Mouse (Mus musculus) MEL (cell line): Measurements from ENCODE around the gene Slc20a1. TPM values are rescaled to one million over a fixed set of nuclear protein-coding genes. Genes with fewer than 3 reads are reported as not detected.

Source experiments
- DNase-seq: peaks from one replicate; pipeline ENCODE4 v3.0.0; 2011; ENCODE audit warnings: low read depth, low spot score
- H3K27ac ChIP-seq: 2 replicates; pipeline ENCODE4 v1.5.1; 2012; ENCODE audit warnings: low read depth, mild to moderate bottlenecking, control low read depth, low read length, moderate library complexity; ENCODE audit not compliant: control insufficient read depth
- H3K27me3 ChIP-seq, 2 experiments: fragments of 150-350 bp in 1 of 2; sonication (generic) in 1 of 2; 2 replicates each; pipeline ENCODE4 v1.6.1; 2012; ENCODE audit warnings: low read length in 2 of 2, mild to moderate bottlenecking in 2 of 2, improper control_type of control experiment in 1 of 2, moderate library complexity in 1 of 2; ENCODE audit not compliant: insufficient read depth in 2 of 2, control insufficient read depth in 1 of 2
- H3K36me3 ChIP-seq, 2 experiments: 2 replicates each; pipeline ENCODE4 v1.6.1; 2012 to 2014; ENCODE audit warnings: low read length in 2 of 2, improper control_type of control experiment in 1 of 2, inconsistent platforms in 1 of 2, mild to moderate bottlenecking in 1 of 2; ENCODE audit not compliant: insufficient read depth in 2 of 2, control insufficient read depth in 1 of 2
- H3K4me1 ChIP-seq, 2 experiments: fragments of 150-350 bp in 1 of 2; sonication (generic) in 1 of 2; 2 replicates each; pipeline ENCODE4 v1.6.1; 2012; ENCODE audit warnings: low read length in 2 of 2, improper control_type of control experiment in 1 of 2, mild to moderate bottlenecking in 1 of 2; ENCODE audit not compliant: insufficient read depth in 2 of 2, control insufficient read depth in 1 of 2
- H3K4me3 ChIP-seq, 2 experiments: fragments of 150-350 bp in 1 of 2; sonication (generic) in 1 of 2; 2 replicates each; pipeline ENCODE4 v1.5.1; 2012; ENCODE audit warnings: low read depth in 2 of 2, low read length in 2 of 2, mild to moderate bottlenecking in 2 of 2, moderate library complexity in 2 of 2, control low read depth in 1 of 2, improper control_type of control experiment in 1 of 2; ENCODE audit not compliant: control insufficient read depth in 1 of 2, insufficient read depth in 1 of 2
- H3K79me2 ChIP-seq: 2 replicates; pipeline ENCODE4 v1.6.1; 2012; ENCODE audit warnings: mild to moderate bottlenecking, low read length, moderate library complexity; ENCODE audit not compliant: control insufficient read depth, poor library complexity, insufficient read depth
- H3K9ac ChIP-seq: 2 replicates; pipeline ENCODE4 v1.6.1; 2012; ENCODE audit warnings: low read depth, mild to moderate bottlenecking, control low read depth, low read length, moderate library complexity; ENCODE audit not compliant: control insufficient read depth, poor library complexity, severe bottlenecking
- H3K9me3 ChIP-seq: fragments of 150-350 bp; sonication (generic); replicated peaks from 2 replicates; pipeline ENCODE4 v1.6.1; 2012; ENCODE audit warnings: mild to moderate bottlenecking, low read length, improper control_type of control experiment, moderate library complexity; ENCODE audit not compliant: insufficient read depth
- BHLHE40 ChIP-seq: IDR thresholded peaks from 2 replicates; pipeline ENCODE4 v1.6.1; 2012; ENCODE audit warnings: low read depth, mild to moderate bottlenecking, inconsistent platforms, low read length, improper control_type of control experiment, borderline replicate concordance
- CHD2 ChIP-seq: IDR thresholded peaks from 2 replicates; pipeline ENCODE4 v1.6.1; 2011; ENCODE audit warnings: low read length, improper control_type of control experiment
- CTCF ChIP-seq, 3 experiments: IDR thresholded peaks in 2 of 3; conservative IDR thresholded peaks in 1 of 3; 2 replicates each; pipeline ENCODE4 v1.5.1; 2011 to 2012; ENCODE audit warnings: low read length in 3 of 3, low read depth in 2 of 3, mild to moderate bottlenecking in 2 of 3, improper control_type of control experiment in 1 of 3, inconsistent platforms in 1 of 3, mixed read lengths in 1 of 3, moderate library complexity in 1 of 3; ENCODE audit not compliant: control insufficient read depth in 1 of 3, insufficient read depth in 1 of 3, poor library complexity in 1 of 3, severe bottlenecking in 1 of 3
- EP300 ChIP-seq, 2 experiments: IDR thresholded peaks; 2 replicates each; pipeline ENCODE4 v1.6.1; 2011; ENCODE audit warnings: improper control_type of control experiment in 2 of 2, low read length in 2 of 2, low read depth in 1 of 2, mild to moderate bottlenecking in 1 of 2
- HCFC1 ChIP-seq: IDR thresholded peaks from 2 replicates; pipeline ENCODE4 v1.6.1; 2012; ENCODE audit warnings: low read depth, mild to moderate bottlenecking, inconsistent platforms, low read length, improper control_type of control experiment, moderate library complexity
- JUND ChIP-seq: IDR thresholded peaks from 2 replicates; pipeline ENCODE4 v1.6.1; 2011; ENCODE audit warnings: low read depth, mild to moderate bottlenecking, improper control_type of control experiment, low read length
- MAFK ChIP-seq: IDR thresholded peaks from 2 replicates; pipeline ENCODE4 v1.6.1; 2011; ENCODE audit warnings: low read depth, mild to moderate bottlenecking, low read length, improper control_type of control experiment, borderline replicate concordance
- MYB ChIP-seq: IDR thresholded peaks from 2 replicates; pipeline ENCODE4 v1.6.1; 2011; ENCODE audit warnings: mild to moderate bottlenecking, low read depth, low read length, improper control_type of control experiment
- POLR2AphosphoS5 ChIP-seq: IDR thresholded peaks from 2 replicates; pipeline ENCODE4 v1.6.1; 2012; ENCODE audit warnings: low read depth, borderline replicate concordance, mild to moderate bottlenecking, inconsistent platforms, low read length, moderate library complexity, mixed read lengths
- RAD21 ChIP-seq: IDR thresholded peaks from 2 replicates; pipeline ENCODE4 v1.6.1; 2011; ENCODE audit warnings: mild to moderate bottlenecking, low read depth, low read length, improper control_type of control experiment
- SIN3A ChIP-seq: IDR thresholded peaks from 2 replicates; pipeline ENCODE4 v1.6.1; 2012; ENCODE audit warnings: low read length, improper control_type of control experiment, inconsistent platforms
- SMC3 ChIP-seq: IDR thresholded peaks from 2 replicates; pipeline ENCODE4 v1.6.1; 2011; ENCODE audit warnings: low read depth, low read length, improper control_type of control experiment
- UBTF ChIP-seq: IDR thresholded peaks from 2 replicates; pipeline ENCODE4 v1.6.1; 2012; ENCODE audit warnings: low read depth, mild to moderate bottlenecking, inconsistent platforms, low read length, improper control_type of control experiment, moderate library complexity, borderline replicate concordance; ENCODE audit not compliant: insufficient read depth
- USF1 ChIP-seq: IDR thresholded peaks from 2 replicates; pipeline ENCODE4 v1.6.1; 2014; ENCODE audit warnings: low read depth, mild to moderate bottlenecking, inconsistent platforms, low read length, improper control_type of control experiment, moderate library complexity
- ZC3H11A ChIP-seq: IDR thresholded peaks from 2 replicates; pipeline ENCODE4 v1.6.1; 2012; ENCODE audit warnings: low read depth, mild to moderate bottlenecking, inconsistent platforms, low read length, improper control_type of control experiment
- ZNF384 ChIP-seq: IDR thresholded peaks from 2 replicates; pipeline ENCODE4 v1.6.1; 2012; ENCODE audit warnings: low read depth, mild to moderate bottlenecking, inconsistent platforms, low read length, improper control_type of control experiment
- polyA plus RNA-seq, 2 experiments: library from polyadenylated mRNA; stranded (reverse) in 1 of 2; unstranded in 1 of 2; fragments of >175 nt in 1 of 2; fragments of >200 nt in 1 of 2; gene quantifications; 2 replicates each; pipeline versions ENCODE4 v1.2.1 to v1.2.4; 2012; ENCODE audit warnings: low replicate concordance in 2 of 2, low read depth in 1 of 2; ENCODE audit not compliant: insufficient read length in 2 of 2, insufficient read depth in 1 of 2, missing spikeins in 1 of 2
- total RNA-seq: library from RNA; depleted of rRNA; stranded (reverse); fragments of 300-350 nt; gene quantifications from 2 replicates; pipeline ENCODE4 v1.2.3, GENCODE M21; 2012

Gene Slc20a1
- total and polyA plus RNA-seq, 3 experiments = 69.4 to 80.7 TPM; not detected in 1

DNA sequence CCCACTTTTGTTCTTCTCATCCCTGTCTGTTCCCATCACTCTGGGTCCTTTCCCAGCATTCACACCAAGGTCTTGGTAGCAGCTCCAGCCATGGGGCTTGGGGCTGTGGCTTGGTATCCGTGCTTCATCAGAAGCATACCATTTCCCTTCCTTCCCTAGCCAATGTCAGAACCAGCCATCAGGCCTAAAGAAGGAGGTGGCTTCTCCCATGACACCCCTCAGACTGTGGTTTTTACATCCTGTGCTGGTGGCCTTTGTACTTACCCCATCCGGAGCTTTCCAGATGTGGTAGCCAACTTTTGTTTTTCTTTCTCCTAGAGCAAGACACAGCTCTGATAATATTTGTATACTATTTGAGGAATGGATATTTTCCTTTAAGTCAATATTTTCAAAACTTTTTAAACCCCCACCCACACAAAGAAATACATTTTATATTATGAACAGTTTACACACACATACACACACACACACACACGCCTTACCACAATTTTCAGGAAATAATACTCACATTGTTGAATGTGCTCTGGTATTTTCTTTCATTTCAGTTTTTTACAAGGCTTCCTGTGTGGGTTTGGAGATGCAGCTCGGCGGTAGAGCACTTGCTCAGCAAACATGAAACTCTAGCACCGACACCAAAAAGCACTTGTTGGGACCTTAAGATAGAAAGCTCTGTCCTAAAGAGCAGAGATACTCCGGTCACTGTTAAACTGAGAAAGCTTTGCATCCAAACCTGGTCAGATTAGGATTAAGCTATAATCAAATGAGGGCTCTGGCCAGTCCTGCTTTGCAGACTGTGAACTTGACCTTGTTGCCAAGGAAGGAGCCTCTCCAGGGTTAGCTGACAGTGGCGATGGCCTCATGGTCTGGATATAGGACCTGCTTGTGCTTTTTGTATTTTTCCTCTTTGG is 18.4 kb upstream of the Slc20a1 start:
- Histone ChIP-seq H3K9me3 (no peaks in the 10 kb centered on the region), H3K27me3 (no peaks in the 10 kb centered on the region)
- TF ChIP-seq SIN3A (no peak), BHLHE40 (no peak), ZNF384 (no peak), JUND (no peak), EP300 (IDR thresholded peaks at IDR 0.05; ENCODE audit: low read depth in 1 of 2, low read length in 2 of 2) (no peak), CHD2 (no peak), MYB (no peak), USF1 (no peak), SMC3 (no peak), UBTF (no peak), HCFC1 (no peak), POLR2AphosphoS5 (no peak)
- TF ChIP-seq, all 39 proteins: peak for 0
- H3K4me3 ChIP-seq = no peak overlapping the region
- no peak overlapping the region for H3K9ac ChIP-seq
- no peak for DNase-seq
- no peaks in the 10 kb centered on the region for H3K79me2 ChIP-seq
- peaks cover 0 to 6% of the 10 kb centered on the region in 2 experiments; a peak in 1 of 4 replicates for H3K36me3 ChIP-seq
- H3K4me1 ChIP-seq = peaks cover 2 to 15% of the 10 kb centered on the region in 2 experiments; a peak in 3 of 4 replicates
- no peak overlapping the region for H3K27ac ChIP-seq

- peak; percentile 49 for TF ChIP-seq RAD21
- peak; percentile 40 for TF ChIP-seq SMC3
- peak; percentile 50 for TF ChIP-seq ZC3H11A
- no peak for TF ChIP-seq MAFK
- TF ChIP-seq UBTF = no peak
- peak; percentile 45 to 61 (median 58) for TF ChIP-seq CTCF (IDR thresholded peaks at IDR 0.05 in 2 of 3, conservative IDR thresholded peaks at IDR 0.05 in 1 of 3; ENCODE audit: control insufficient read depth in 1 of 3, insufficient read depth in 1 of 3, low read depth in 2 of 3, low read length in 3 of 3, poor library complexity in 1 of 3, severe bottlenecking in 1 of 3)
Measured at GRCm38 (mm10) chr2:129181509-129181908, 17.1 kb upstream of the Slc20a1 start.

More at GRCm38 (mm10) chr2:129181509-129181908, 17.1 kb upstream of the Slc20a1 start:
- no peaks in the 10 kb centered on the region for H3K79me2 ChIP-seq
- H3K27ac ChIP-seq = no peak overlapping the region
- H3K9ac ChIP-seq = no peak overlapping the region
- peak; percentile 52 for DNase-seq
- peaks cover 2 to 15% of the 10 kb centered on the region in 2 experiments; a peak in 3 of 4 replicates for H3K4me1 ChIP-seq
- no peak overlapping the region for H3K4me3 ChIP-seq
- H3K36me3 ChIP-seq = peaks cover 0 to 6% of the 10 kb centered on the region in 2 experiments; a peak in 1 of 4 replicates
- H3K9me3 ChIP-seq = no peaks in the 10 kb centered on the region
- H3K27me3 ChIP-seq = no peaks in the 10 kb centered on the region
